Mouse (Mus musculus): Measurements from ENCODE around the gene Pcgf6. TPM values are rescaled to one million over a fixed set of nuclear protein-coding genes. Genes with fewer than 3 reads are reported as not detected.
A peak's percentile ranks its signal among the peaks of the same experiment; 100 is the strongest.
"Not testable (repeated sequence)": the region's sequence is repeated elsewhere in the genome, so short reads cannot be mapped to it uniquely, and the experiment has no call there.

Pcgf6 gene
- polyA plus RNA-seq, 1 experiment from 2014 or later: 17.8 TPM

- WGBS: 10% methylated on average over 20 of the region's 20 CpGs
- H3K27ac ChIP-seq (replicated peaks): no peak overlapping the region
- H3K27me3 ChIP-seq: peaks cover 61% of the 10 kb centered on the region
- H3K9ac ChIP-seq: no peak overlapping the region
- H3K4me3 ChIP-seq (replicated peaks): peak overlapping the region; percentile 53; the same call in 1 of the 2 replicates
- H3K9me3 ChIP-seq (replicated peaks): no peaks in the 10 kb centered on the region
- ATAC-seq (ENCODE audit: insufficient number of reproducible peaks, low FRiP score, low TSS enrichment, low read depth): no peak
- H3K4me1 ChIP-seq: peaks cover 21% of the 10 kb centered on the region
- H3K36me3 ChIP-seq: no peaks in the 10 kb centered on the region
- 0 out of 2 replicates have a peak overlapping the region, but pooled peaks have one; percentile 95 for H3K4me2 ChIP-seq (replicated peaks)
Measured at GRCm38 (mm10) chr19:47013340-47014158, 37.2 kb downstream of the Pcgf6 start.

GRCm38 (mm10) chr19:47012521-47013130 is 38.1 kb downstream of the Pcgf6 start:
- Histone ChIP-seq H3K4me2 (replicated peaks) (no peak overlapping the region), H3K9me3 (replicated peaks) (no peaks in the 10 kb centered on the region), H3K9ac (no peak overlapping the region), H3K4me1 (peaks cover 21% of the 10 kb centered on the region), H3K27ac (replicated peaks) (no peak overlapping the region), H3K4me3 (replicated peaks) (no peak overlapping the region), H3K36me3 (no peaks in the 10 kb centered on the region), H3K27me3 (peaks cover 60% of the 10 kb centered on the region)
- no peak for ATAC-seq (ENCODE audit: insufficient number of reproducible peaks, low FRiP score, low TSS enrichment, low read depth)
- WGBS: 85% methylated on average over 15 of the region's 15 CpGs

- Histone ChIP-seq H3K4me3 (replicated peaks) (no peak overlapping the region), H3K9ac (no peak overlapping the region), H3K9me3 (replicated peaks) (no peaks in the 10 kb centered on the region), H3K4me2 (replicated peaks) (no peak overlapping the region), H3K27me3 (peaks cover 40% of the 10 kb centered on the region), H3K27ac (replicated peaks) (no peak overlapping the region), H3K4me1 (peaks cover 12% of the 10 kb centered on the region), H3K36me3 (no peaks in the 10 kb centered on the region)
- WGBS: 79% methylated on average over 5 of the region's 5 CpGs
- no peak for ATAC-seq (ENCODE audit: insufficient number of reproducible peaks, low FRiP score, low TSS enrichment, low read depth)
Measured at GRCm38 (mm10) chr19:47009943-47010342, 40.8 kb downstream of the Pcgf6 start.

- Histone ChIP-seq H3K9ac (no peak overlapping the region), H3K9me3 (replicated peaks) (no peaks in the 10 kb centered on the region), H3K27ac (replicated peaks) (no peak overlapping the region), H3K36me3 (no peaks in the 10 kb centered on the region), H3K4me2 (replicated peaks) (no peak overlapping the region), H3K27me3 (peaks cover 35% of the 10 kb centered on the region), H3K4me1 (peaks cover 7% of the 10 kb centered on the region), H3K4me3 (replicated peaks) (no peak overlapping the region)
- WGBS: 85% methylated on average over 7 of the region's 7 CpGs
- ATAC-seq (ENCODE audit: insufficient number of reproducible peaks, low FRiP score, low TSS enrichment, low read depth): no peak
Measured at GRCm38 (mm10) chr19:47009420-47009819, 41.3 kb downstream of the Pcgf6 start.

- H3K27me3 ChIP-seq: 0 out of 2 replicates have a peak, but pooled peaks cover 5% of the 10 kb centered on the region
- H3K9me3 ChIP-seq (replicated peaks): no peaks in the 10 kb centered on the region
- H3K27ac ChIP-seq (replicated peaks): no peak overlapping the region
- H3K9ac ChIP-seq: no peak overlapping the region
- no peaks in the 10 kb centered on the region for H3K36me3 ChIP-seq
- no peaks in the 10 kb centered on the region for H3K4me1 ChIP-seq
- no peak for ATAC-seq (ENCODE audit: insufficient number of reproducible peaks, low FRiP score, low TSS enrichment, low read depth)
- WGBS: 1% methylated on average over 4 of the region's 4 CpGs
- H3K4me2 ChIP-seq (replicated peaks): no peak overlapping the region
- no peak overlapping the region for H3K4me3 ChIP-seq (replicated peaks)
Measured at GRCm38 (mm10) chr19:47006321-47006720, 44.4 kb downstream of the Pcgf6 start.

GRCm38 (mm10) chr19:47005873-47006272 is 44.8 kb downstream of the Pcgf6 start:
- WGBS: 60% methylated on average over 5 of the region's 5 CpGs

GRCm38 (mm10) chr19:47003742-47004511 is 46.8 kb downstream of the Pcgf6 start:
- no peak for ATAC-seq (ENCODE audit: insufficient number of reproducible peaks, low FRiP score, low TSS enrichment, low read depth)
- Histone ChIP-seq H3K4me2 (replicated peaks) (no peak overlapping the region), H3K4me3 (replicated peaks) (no peak overlapping the region), H3K36me3 (no peaks in the 10 kb centered on the region), H3K9ac (no peak overlapping the region), H3K27me3 (0 out of 2 replicates have a peak, but pooled peaks cover 5% of the 10 kb centered on the region), H3K4me1 (no peaks in the 10 kb centered on the region), H3K27ac (replicated peaks) (no peak overlapping the region), H3K9me3 (replicated peaks) (no peaks in the 10 kb centered on the region)
- WGBS: 70% methylated on average over 6 of the region's 6 CpGs

More at GRCm38 (mm10) chr19:47005873-47006272, 44.8 kb downstream of the Pcgf6 start:
- Histone ChIP-seq H3K4me1 (no peaks in the 10 kb centered on the region), H3K27ac (replicated peaks) (no peak overlapping the region), H3K9ac (no peak overlapping the region), H3K36me3 (no peaks in the 10 kb centered on the region), H3K27me3 (0 out of 2 replicates have a peak, but pooled peaks cover 5% of the 10 kb centered on the region), H3K9me3 (replicated peaks) (no peaks in the 10 kb centered on the region), H3K4me2 (replicated peaks) (no peak overlapping the region), H3K4me3 (replicated peaks) (no peak overlapping the region)
- no peak for ATAC-seq (ENCODE audit: insufficient number of reproducible peaks, low FRiP score, low TSS enrichment, low read depth)

- H3K9me3 ChIP-seq (replicated peaks); H3K36me3 ChIP-seq; H3K27me3 ChIP-seq; H3K4me3 ChIP-seq (replicated peaks); H3K4me2 ChIP-seq (replicated peaks); H3K4me1 ChIP-seq; H3K9ac ChIP-seq; ATAC-seq (ENCODE audit: insufficient number of reproducible peaks, low FRiP score, low TSS enrichment, low read depth); H3K27ac ChIP-seq (replicated peaks): not testable (repeated sequence)
- WGBS: 84% methylated on average over 3 of the region's 3 CpGs
Measured at GRCm38 (mm10) chr19:47000357-47000756, 50.3 kb downstream of the Pcgf6 start.

- Histone ChIP-seq H3K4me3 (replicated peaks) (no peak overlapping the region), H3K36me3 (no peaks in the 10 kb centered on the region), H3K4me1 (no peaks in the 10 kb centered on the region), H3K4me2 (replicated peaks) (no peak overlapping the region), H3K9me3 (replicated peaks) (no peaks in the 10 kb centered on the region), H3K9ac (no peak overlapping the region), H3K27me3 (no peaks in the 10 kb centered on the region), H3K27ac (replicated peaks) (no peak overlapping the region)
- WGBS: 88% methylated on average over 6 of the region's 6 CpGs
- ATAC-seq (ENCODE audit: insufficient number of reproducible peaks, low FRiP score, low TSS enrichment, low read depth): no peak
Measured at GRCm38 (mm10) chr19:46999753-47000152, 51.0 kb downstream of the Pcgf6 start.

GRCm38 (mm10) chr19:46998953-46999352 is 51.8 kb downstream of the Pcgf6 start:
- H3K4me2 ChIP-seq (replicated peaks): no peak overlapping the region
- no peak for ATAC-seq (ENCODE audit: insufficient number of reproducible peaks, low FRiP score, low TSS enrichment, low read depth)
- H3K9ac ChIP-seq: no peak overlapping the region
- no peaks in the 10 kb centered on the region for H3K4me1 ChIP-seq
- 83% methylated on average over 4 of the region's 4 CpGs for WGBS
- no peak overlapping the region for H3K27ac ChIP-seq (replicated peaks)
- no peaks in the 10 kb centered on the region for H3K27me3 ChIP-seq
- H3K36me3 ChIP-seq: no peaks in the 10 kb centered on the region
- no peaks in the 10 kb centered on the region for H3K9me3 ChIP-seq (replicated peaks)
- no peak overlapping the region for H3K4me3 ChIP-seq (replicated peaks)
